ENCODE assay signal across 8 mouse cellular contexts in the genomic region with DNA sequence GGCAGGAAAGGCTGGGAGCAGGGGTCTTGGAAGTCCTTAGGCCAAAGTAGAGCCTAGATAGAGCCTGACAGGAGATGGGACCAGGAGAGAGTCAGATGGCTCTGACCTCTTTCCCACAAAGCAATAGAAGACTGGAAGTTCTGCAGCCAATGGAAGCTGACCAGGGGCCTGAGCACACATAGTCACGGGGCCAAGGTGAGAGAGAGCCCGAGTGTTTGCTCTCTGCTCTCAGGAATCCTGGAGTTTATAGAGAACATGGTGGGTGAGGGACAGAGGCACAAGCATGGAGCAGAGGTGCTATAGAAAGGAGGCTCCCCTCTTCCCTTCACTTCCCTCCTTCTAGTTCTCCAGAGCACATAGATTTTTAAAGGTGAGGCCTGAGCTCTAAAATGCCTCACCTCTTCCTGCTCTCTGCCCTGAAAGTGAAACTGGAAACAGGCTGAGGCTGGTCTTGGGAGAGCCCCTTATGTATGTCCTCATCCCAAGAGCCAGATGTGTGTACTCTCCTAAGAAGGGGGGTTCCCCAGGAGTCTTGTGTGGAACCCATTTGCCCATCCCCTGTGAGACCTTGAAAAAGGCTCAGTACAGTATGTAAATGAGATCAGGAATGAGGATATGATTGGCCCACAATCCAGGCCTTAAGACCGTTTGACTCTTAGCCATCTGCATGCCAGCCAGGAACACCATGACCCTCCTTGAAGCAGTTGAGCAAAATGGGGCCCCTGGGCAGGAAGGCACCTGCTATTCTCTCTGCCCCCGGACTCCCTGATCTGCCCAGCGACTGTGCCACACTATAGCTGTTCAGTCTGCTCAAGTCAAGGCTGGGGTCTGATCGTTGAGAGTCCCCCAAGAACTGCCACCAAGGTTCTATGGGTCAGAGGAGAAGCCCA. TPM values are rescaled to one million over a fixed set of nuclear protein-coding genes. Genes with fewer than 3 reads are reported as not detected.
DNase-seq lines count a peak whose midpoint lies in the region; ATAC-seq lines count a peak whose summit lies in the region.

No protein-coding gene starts in this region.

- DNase-seq in heart, adult 8-10 months (ENCODE audit: low spot score): no peak
- DNase-seq in CD4-positive, CD25-positive, alpha-beta regulatory T cell, adult 2 months (ENCODE audit: low read depth, low spot score): peak; percentile 65
- DNase-seq in lung, postnatal 36 days: peak; percentile 65
- no peak for DNase-seq in gastrocnemius, postnatal 10 days
- DNase-seq in frontal cortex, postnatal 14 days (ENCODE audit: low spot score in 2 of 2): no peak
- no peak for DNase-seq in thymus, postnatal 10 days (ENCODE audit: low spot score in 2 of 2)

- no peaks in the 10 kb centered on the region for H3K36me3 ChIP-seq in heart, embryonic 15.5 days
- H3K36me3 ChIP-seq in forebrain, embryonic 16.5 days (ENCODE audit: control insufficient read depth, insufficient read depth): no peaks in the 10 kb centered on the region

- no peak overlapping the region; the same call in 1 of the 2 replicates for H3K4me2 ChIP-seq in heart, embryonic 15.5 days
- no peak overlapping the region for H3K4me2 ChIP-seq in forebrain, embryonic 16.5 days (ENCODE audit: low read length)

- no peak for ATAC-seq in heart, embryonic 15.5 days (replicated peaks; ENCODE audit: insufficient number of reproducible peaks, insufficient read depth, low FRiP score, low read depth)
- ATAC-seq in forebrain, embryonic 16.5 days: no peak

- no peak overlapping the region for H3K4me3 ChIP-seq in heart, embryonic 15.5 days
- H3K4me3 ChIP-seq in forebrain, embryonic 16.5 days (replicated peaks; ENCODE audit: low read length): no peak overlapping the region

- H3K9me3 ChIP-seq in heart, embryonic 15.5 days (replicated peaks): no peaks in the 10 kb centered on the region
- H3K9me3 ChIP-seq in forebrain, embryonic 16.5 days (ENCODE audit: control insufficient read depth, low read length): 0 out of 2 replicates have a peak, but pooled peaks cover 2% of the 10 kb centered on the region

- H3K27me3 ChIP-seq in heart, embryonic 15.5 days: no peaks in the 10 kb centered on the region
- no peaks in the 10 kb centered on the region for H3K27me3 ChIP-seq in forebrain, embryonic 16.5 days (replicated peaks; ENCODE audit: control insufficient read depth, insufficient read depth, low read length)

- peak overlapping the region; percentile 38 for H3K27ac ChIP-seq in heart, embryonic 15.5 days
- peak overlapping the region; percentile 76 for H3K27ac ChIP-seq in forebrain, embryonic 16.5 days (ENCODE audit: low read length)

- H3K4me1 ChIP-seq in heart, embryonic 15.5 days (replicated peaks): peaks cover 48% of the 10 kb centered on the region
- peaks cover 25% of the 10 kb centered on the region for H3K4me1 ChIP-seq in forebrain, embryonic 16.5 days (replicated peaks; ENCODE audit: control insufficient read depth, insufficient read depth, low read length)

- H3K9ac ChIP-seq in heart, embryonic 15.5 days: no peak overlapping the region
- no peak overlapping the region for H3K9ac ChIP-seq in forebrain, embryonic 16.5 days (replicated peaks; ENCODE audit: low read depth, low read length)

- WGBS in heart, embryonic 15.5 days: 64% methylated on average over 6 of the region's 6 CpGs
- WGBS in forebrain, embryonic 16.5 days: 70% methylated on average over 6 of the region's 6 CpGs

RNA-seq across cellular contexts. Expression of a gene that starts 25.4 kb away (rescaled TPM):
- 40.1 and 41.7 TPM in 2 replicates for polyA plus RNA-seq in heart, embryonic 15.5 days (2015; fragmentation: Nextera tagmentation; extraction: Ambion mirVana)
- total RNA-seq in heart, adult 8-10 months (2022): 10 to 100 TPM; 26.2 to 30.4 (median 27.8) TPM
- 67.0 and 74.0 TPM in 2 replicates for polyA plus RNA-seq in forebrain, embryonic 16.5 days (2015; fragmentation: Nextera tagmentation; extraction: Ambion mirVana)
- total RNA-seq in gastrocnemius, postnatal 10 days (2021): 10 to 100 TPM; 42.9 to 46.7 TPM

Comparison
In these comparisons a context has a peak if more than half of its experiments do, and no peak if none do; other contexts are left out.
1. DNase-seq: peak in CD4-positive, CD25-positive, alpha-beta regulatory T cell, adult 2 months (single experiment) and lung, postnatal 36 days (single experiment); none in heart, adult 8-10 months (single experiment), gastrocnemius, postnatal 10 days (single experiment), frontal cortex, postnatal 14 days (0 of 2) and thymus, postnatal 10 days (0 of 2).